Mouse (Mus musculus): ENCODE results near the gene Cd79a.

Cd79a gene

DNA sequence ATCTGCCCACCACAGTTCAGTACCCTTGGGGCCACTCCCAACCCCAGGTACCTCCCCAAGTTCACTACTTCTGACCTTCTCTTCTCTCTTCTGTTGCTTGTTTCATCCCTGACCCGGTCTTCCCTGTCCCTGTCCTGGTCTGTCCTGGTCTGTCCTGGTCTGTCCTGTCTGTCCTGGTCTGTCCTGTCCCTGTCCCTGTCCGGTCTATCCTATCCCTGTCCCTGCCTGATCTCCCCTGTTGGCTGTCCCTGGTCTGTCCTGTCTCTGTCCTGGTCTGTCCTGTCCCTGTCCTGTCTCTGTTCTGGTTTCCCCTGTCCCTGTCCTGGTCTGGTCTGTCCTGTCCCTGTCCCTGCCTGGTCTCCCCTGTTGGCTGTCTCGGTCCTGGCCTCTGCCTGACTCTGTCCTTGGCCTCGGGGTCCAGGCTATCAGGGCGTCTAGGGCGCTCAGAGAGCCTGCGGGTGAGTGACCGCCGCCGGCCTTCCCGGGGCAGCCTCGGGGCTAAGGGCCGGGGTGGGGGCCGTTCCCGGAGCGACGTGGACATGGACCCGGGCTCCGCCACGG, 21.7 kb downstream of the Cd79a start:
- DNase-seq (ENCODE audit: low read depth, low spot score): no peak

DNA sequence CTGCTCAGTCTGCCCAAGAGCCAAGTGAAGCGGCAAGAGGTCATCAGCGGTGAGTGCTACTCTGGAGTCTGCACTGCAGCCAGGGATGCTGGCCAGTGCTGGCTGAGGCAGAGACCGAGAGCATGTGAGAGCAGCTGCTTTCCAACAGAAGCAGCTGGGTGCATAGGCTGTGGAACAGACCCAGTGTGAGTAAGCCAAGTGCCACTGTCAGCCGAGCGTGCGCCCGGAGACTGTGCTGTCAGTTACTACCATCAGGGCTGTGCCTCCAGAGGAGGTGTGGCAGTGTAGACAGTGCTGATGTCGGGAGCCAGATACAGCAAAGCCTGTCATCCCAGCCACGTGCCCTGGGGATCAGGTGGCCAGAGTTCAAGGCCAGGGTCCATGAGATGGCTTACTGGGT, 22.5 kb downstream of the Cd79a start:
- DNase-seq (ENCODE audit: low read depth, low spot score): no peak

DNA sequence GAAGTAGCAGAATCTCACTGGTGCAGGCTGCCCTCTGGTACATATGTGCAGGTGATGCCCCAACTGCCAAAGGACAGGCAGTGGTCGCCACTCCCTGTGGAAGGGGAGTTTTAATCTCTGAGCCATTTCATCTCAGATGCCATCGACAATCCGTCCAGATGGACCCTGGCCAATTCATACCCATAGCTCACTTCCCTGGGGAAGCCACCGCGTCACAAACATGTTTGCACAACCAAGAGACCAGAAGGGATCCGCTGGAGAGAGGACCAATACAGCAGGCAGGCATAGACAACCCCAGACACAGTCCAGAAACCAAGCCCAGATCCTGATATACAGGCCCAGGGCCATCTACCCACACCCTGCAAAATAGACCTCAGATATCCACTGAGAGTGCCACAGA, 33.3 kb downstream of the Cd79a start:
- no peak for DNase-seq (ENCODE audit: low read depth, low spot score)

DNA sequence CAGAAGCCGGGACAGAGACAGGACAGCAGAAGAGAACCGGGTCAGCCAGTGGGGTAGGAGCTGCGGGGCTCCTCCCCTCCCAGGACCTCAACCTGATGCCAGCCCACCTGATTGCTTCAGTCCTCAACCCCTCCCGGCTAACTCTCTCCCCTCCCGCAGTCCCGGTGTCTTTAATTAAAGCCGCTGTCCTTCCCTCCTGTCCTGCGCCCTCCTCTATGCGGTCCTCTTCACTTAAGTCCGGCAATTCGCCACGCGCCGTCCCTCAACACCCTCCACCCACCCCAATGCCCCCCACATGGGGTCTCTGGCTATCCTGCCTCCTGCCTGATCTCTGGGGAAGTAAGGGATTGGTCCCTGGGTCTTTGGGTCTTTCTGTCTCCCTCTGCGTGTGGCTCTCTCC, 34.5 kb downstream of the Cd79a start:
- DNase-seq (ENCODE audit: low read depth, low spot score): no peak

DNA sequence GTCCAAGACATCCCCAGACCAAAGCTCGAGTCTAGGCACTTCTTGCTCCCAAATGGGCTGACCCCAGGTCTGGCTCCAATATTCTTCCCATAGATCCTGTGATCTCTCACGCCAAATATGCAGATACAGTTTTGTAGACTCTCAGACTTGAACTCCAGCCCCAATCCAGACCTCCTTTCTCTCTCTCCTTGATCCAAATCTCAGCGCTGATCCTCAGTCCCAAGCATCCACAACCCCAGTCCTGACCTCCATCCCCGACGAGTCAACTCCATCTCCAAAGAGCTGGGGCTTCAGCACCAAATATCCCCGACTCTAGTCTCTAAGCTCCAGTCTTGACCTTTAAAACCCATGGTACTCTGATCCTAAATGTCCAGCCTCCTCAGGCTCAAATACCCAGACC, 46.5 kb downstream of the Cd79a start:
- no peak for DNase-seq (ENCODE audit: low read depth, low spot score)

DNA sequence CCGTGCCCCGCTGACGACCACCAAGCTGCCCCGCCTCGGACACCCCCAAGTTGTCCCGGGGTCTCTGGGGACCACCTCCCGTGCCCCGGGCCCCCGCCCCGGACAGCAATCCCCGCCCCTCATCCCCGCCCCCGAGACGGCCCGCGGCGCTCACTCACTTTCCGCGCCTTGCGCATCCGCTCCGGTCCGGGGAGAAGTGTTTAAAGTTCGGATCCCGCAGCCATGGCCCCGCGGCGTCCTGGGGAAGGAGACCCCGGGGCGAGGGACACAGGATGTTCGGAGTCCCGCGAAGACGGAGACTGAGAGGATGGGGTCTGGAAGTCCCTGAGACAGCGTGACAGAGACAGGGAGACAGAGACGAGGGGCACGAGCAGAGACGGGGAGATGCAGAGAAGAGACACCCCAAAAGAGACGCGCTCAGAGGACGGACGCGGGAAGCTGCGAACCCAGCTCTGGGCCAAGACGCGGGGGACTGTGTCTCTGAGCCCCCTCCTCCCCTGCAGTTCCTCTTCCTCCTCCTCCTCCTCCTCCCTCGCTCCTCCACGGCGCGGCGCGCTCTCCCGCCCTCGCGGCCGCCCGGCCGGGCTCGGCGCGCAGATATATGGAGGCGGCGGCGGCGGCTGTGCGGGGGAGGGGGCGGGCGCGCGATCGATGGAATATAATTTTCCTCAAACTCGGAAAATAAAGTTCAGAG, 47.2 kb downstream of the Cd79a start, which contains the start of gene Gm4881:
Gene Gm4881 (minus strand): TSS at position 238 of the 694 bp plus-strand sequence.
- no peak for DNase-seq (ENCODE audit: low read depth, low spot score)

DNA sequence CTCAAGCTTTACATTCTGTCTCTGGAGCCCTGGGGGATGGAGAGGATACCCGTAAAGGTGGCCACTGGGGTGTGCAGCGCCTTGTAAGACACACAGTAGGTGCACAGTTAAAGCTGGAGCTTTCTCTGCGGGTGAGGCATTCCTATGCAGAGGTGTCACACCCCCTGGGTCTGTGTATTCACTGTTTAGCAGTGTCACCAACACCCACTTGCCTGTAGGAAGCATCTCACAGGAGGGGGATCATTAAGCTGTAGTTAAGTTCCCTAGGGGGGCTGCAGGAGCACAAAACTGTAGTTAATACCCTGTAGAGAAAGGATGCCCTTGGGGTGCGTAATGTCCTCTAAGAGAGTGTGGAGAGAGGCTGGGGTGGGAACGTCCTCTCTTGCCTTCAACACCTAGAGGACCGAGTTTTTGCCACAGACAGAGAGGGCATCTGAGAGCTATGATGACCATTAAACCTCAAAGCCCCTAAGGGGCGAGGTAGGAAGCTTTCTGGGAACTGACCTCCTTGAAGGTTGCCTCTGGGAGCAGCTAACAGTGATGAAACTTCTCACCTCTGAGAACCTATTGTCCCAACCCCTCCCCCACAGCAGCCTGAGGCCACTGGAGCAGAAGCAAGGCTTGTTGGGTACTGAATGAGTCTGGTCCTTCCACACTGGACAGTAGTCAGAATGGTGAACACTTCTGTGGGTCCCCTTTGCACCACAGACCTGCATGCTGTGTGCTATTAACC, 50.3 kb downstream of the Cd79a start:
- DNase-seq (ENCODE audit: low read depth, low spot score): no peak

DNA sequence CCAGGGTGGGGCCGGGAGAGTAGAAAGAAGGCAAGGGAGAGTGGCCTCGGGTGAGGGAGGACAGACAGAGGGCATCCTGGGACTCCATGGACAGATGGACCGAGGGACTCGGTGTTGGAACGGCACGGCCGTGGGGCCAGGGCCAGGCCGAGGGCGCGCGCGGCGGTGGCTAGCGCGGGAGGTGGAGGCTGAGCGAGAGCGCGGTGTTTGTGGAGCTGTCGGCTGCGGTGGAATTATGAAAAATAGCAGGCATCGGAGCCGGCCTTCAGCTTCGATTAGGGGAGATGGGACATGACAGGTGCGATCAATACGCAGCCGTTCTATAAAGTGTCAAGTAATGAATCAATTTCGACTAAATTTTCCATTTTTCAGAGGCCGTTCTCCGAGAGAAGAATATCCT, 51.6 kb downstream of the Cd79a start:
- DNase-seq (ENCODE audit: low read depth, low spot score): no peak

DNA sequence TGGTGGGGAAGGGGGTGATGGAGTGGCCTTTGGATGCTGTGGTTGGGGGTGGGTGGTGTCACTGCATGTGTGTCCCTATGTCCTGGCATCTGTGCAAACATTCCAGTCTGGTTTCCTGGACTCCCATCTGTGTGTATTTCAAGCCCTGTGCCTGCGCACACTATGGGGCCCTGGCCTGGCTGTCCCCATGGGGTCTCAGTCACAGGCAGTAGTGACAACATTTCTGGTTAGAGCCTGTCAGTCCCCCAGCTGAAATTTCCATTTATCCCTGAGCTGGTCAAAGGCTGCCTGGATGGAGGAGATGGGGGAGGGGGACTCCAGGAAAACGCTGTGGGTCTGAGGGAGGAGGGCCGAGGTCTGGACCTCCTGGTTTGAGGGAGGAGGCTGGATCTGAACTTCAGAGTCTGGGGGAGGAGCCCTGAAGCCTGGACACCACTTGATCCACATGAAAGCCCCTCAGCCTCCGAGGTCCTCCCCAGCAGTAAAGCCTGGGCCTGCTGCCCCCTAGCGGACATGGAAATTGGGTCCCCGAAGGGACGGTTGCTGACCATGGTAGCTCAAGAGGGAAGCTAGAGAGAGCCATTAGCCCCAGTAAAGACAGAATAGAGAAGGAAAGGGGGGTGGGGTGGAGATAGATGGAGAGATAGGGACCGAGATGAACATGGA, 52.9 kb downstream of the Cd79a start:
- DNase-seq (ENCODE audit: low read depth, low spot score): no peak

Measured in c-Kit-negative CD71-positive TER-119-positive erythroid progenitor cells, embryonic 14.5 days (primary cell).